Mouse (Mus musculus): Measurements from ENCODE around the gene Gm11237. TPM values are rescaled to one million over a fixed set of nuclear protein-coding genes. Genes with fewer than 3 reads are reported as not detected.
"Not testable (repeated sequence)": the region's sequence is repeated elsewhere in the genome, so short reads cannot be mapped to it uniquely, and the experiment has no call there.

Gene Gm11237
- total RNA-seq (2021), result not detected

GRCm38 (mm10) chr4:73622684-73623083 lies at the start of gene Gm11237:
Gene Gm11237, plus strand, starts transcription at chr4:73622984.
- intact Hi-C loops (cut with DNase I); DNase-seq: not testable (repeated sequence)

DNA sequence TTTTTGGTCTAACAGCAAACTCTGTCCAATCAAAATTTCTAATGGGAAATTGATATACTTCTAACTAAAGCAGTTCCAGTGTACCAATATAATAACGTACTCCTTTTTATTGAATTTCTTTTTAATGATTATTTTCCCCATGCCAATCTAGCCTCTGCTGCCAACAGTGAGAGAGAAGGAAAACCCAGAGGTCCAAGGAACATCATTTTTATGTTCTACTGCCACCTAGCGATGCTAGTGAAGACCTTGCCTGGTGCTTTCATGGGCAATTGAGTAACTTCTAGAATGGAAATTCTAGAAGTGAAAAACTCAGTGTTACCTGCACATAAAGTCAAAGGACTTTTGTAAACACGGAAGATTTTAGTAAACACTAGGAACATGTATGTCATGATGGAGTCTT lies 23.5 kb upstream of the Gm11237 start:
- no peak for DNase-seq
- intact Hi-C loops (cut with DNase I), result no loop called here

DNA sequence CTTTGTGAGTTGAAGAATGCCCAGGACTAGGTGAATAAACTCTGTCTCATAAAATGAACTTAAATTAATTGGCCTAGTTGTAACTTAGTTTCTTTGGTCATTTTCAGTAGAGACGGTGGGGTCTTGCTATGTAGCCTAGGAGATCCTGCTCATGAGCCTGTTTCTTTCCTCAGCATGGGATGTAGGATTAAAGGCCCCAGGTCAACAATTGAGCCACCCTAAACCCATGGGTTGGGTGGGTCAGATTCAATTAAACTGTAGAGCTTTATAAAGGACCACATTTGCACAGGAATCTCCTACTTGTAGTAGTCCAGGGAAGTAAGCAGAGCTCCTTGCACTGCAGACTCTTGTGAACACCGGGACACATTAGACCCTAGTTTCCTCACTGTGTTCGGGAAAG lies 15.2 kb upstream of the Gm11237 start, which contains the start of gene Gm11238:
Gene Gm11238 (plus strand): TSS at position 301 of the 400 bp plus-strand sequence.
- intact Hi-C loops (cut with DNase I); DNase-seq: not testable (repeated sequence)

GRCm38 (mm10) chr4:73637821-73638220 lies 15.0 kb downstream of the Gm11237 start, which contains the start of gene Gm11236:
Gene Gm11236, plus strand, starts transcription at chr4:73638121.
- DNase-seq; intact Hi-C loops (cut with DNase I): not testable (repeated sequence)

DNA sequence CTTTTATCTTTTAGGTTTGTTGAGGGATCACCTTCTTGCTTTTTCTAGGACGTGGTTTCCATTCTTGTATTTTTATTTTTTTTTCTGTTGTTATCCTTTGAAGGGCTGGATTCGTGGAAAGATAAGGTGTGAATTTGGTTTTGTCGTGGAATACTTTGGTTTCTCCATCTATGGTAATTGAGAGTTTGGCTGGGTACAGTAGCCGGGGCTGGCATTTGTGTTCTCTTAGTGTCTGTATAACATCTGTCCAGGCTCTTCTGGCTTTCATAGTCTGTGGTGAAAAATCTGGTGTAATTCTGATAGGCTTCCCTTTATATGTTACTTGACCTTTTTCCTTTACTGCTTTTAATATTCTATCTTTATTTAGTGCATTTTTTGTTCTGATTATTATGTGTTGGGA lies 39.1 kb downstream of the Gm11237 start:
- intact Hi-C loops (cut with DNase I), result not testable (repeated sequence)

GRCm38 (mm10) chr4:73668054-73668453 lies 45.3 kb downstream of the Gm11237 start, which contains the start of gene Gm11239:
Gene Gm11239, plus strand, starts transcription at chr4:73668354.
- intact Hi-C loops (cut with DNase I); DNase-seq: not testable (repeated sequence)

More for the DNA sequence above, 39.1 kb downstream of the Gm11237 start:
- not testable (repeated sequence) for DNase-seq

Other genes with a start within 250 kb of the Gm11237 start
- not detected for gene Gm11487, start 217.9 kb upstream of the Gm11237 start, total RNA-seq (2021)
- not detected for gene Gm11238, start 15.1 kb upstream of the Gm11237 start, total RNA-seq (2021)
- not detected for gene Gm11236, start 15.1 kb downstream of the Gm11237 start, total RNA-seq (2021)
- not detected for gene Gm11239, start 45.4 kb downstream of the Gm11237 start, total RNA-seq (2021)
- not detected for gene Gm428, start 60.5 kb downstream of the Gm11237 start, total RNA-seq (2021)
- gene Rasef, start 168.0 kb downstream of the Gm11237 start, total RNA-seq (2021), result under 1 TPM; 0.53 to 0.55 TPM

Data from heart, postnatal 10 days (tissue).